In genomic region chr7:37918926-37919325, GRCm38 (mm10) we compare ENCODE assay signal across 14 mouse cellular contexts.
"Had no signal": no experiment of that assay in that cellular context is flagged by ENCODE, and none has a peak within 500 bp of the region (broad histone marks: within the 10 kb centered on the region; RNA-seq: fewer than 3 reads in every experiment).

No protein-coding gene starts in this region.

- H3K27ac ChIP-seq: kidney, embryonic 15.5 days; liver, embryonic 14.5 days; macrophage; midbrain, embryonic 12.5 days; stomach, postnatal 0 days had no signal

- H3K4me1 ChIP-seq: kidney, embryonic 15.5 days had no signal

- H3K27me3 ChIP-seq: kidney, embryonic 15.5 days had no signal

- H3K4me3 ChIP-seq: kidney, embryonic 15.5 days; midbrain, embryonic 12.5 days had no signal

- DNase-seq: kidney, adult 8-10 months; kidney, postnatal 10 days; kidney, postnatal 36 days; liver, postnatal 0 days; lung, embryonic 14.5 days; right cerebral cortex, postnatal 4 days; thymus, adult 2 months; thymus, postnatal 14 days; thymus, postnatal 4 days had no signal
